Mouse (Mus musculus) cerebellum, adult 2 months (tissue): ENCODE measurements around the gene Etv2.
A peak's percentile ranks its signal among the peaks of the same experiment; 100 is the strongest.

ENCODE experiments used
- CTCF ChIP-seq: fragments of 200-500 bp; IDR thresholded peaks from 2 replicates; pipeline ENCODE4 v1.5.1; 2011; ENCODE audit warnings: low read depth, mild to moderate bottlenecking, control low read depth, low read length, moderate library complexity, borderline replicate concordance; ENCODE audit not compliant: insufficient read depth
- POLR2A ChIP-seq: fragments of 200-500 bp; IDR thresholded peaks from 2 replicates; pipeline ENCODE4 v1.6.1; 2011; ENCODE audit warnings: low read length, control low read depth, borderline replicate concordance; ENCODE audit not compliant: insufficient read depth

DNA sequence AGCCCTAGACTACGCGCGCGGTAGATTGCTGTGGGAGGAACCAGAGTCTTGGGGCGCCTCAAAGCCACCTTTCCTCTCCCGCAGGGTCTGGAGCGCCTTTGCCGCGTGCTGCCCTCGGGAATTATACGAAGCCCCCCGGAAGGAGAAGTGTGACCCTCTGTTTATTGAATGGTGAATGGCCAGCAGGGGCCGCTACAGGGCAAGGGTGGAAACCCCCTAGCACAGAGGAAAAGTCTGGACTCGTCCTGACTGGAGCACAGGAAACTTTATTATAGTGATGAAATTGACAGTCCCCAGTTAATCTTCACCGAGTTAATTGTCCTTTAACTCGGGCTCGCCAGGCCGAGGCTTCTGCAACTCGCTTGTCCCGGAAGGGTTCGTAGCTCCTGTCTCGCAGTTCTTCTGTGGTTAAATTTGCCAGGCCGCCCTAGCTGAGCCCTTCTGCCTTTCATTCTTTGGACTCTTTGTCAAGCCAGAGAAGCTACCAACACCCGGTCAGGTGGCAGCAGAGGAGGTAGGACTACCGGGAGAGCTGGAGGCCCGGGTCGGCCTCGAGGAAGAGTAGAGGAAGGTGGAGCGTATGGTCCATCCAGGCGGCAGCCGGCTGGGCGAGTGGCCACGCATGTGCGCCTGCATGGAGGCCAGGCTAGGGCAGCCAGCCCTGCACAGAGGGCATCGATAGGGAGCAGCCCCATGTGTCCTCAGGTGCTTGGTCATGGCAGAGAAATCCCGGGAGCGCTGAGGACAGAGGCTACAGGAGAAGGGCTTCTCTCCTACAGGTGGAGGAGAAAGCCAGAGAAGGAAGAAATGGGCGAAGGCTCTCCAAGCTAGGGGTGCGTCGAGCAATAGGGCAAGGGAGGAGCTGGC is 46.0 kb downstream of the Etv2 start:
- TF ChIP-seq CTCF (peak; percentile 89), POLR2A (no peak)
